Mouse (Mus musculus) MEL-GATA-1-ER (cell line): ENCODE results near the gene Serpinb6e.

ENCODE experiments used
- DNase-seq: peaks from one replicate; pipeline ENCODE4 v3.0.0-alpha.2; 2012; ENCODE audit warnings: low read depth; ENCODE audit errors: extremely low read depth

The Serpinb6e gene

GRCm38 (mm10) chr13:33843308-33843707 is at the start of gene Serpinb6e:
Gene Serpinb6e (minus strand): TSS chr13:33843408.
- no peak for DNase-seq

- DNase-seq = no peak
Observed at GRCm38 (mm10) chr13:33830751-33831150, 12.5 kb downstream of the Serpinb6e start.

- no peak for DNase-seq
Observed at GRCm38 (mm10) chr13:33823421-33823820, 19.8 kb downstream of the Serpinb6e start.

- DNase-seq = no peak
Observed at GRCm38 (mm10) chr13:33821490-33822143, 21.6 kb downstream of the Serpinb6e start.
